9 mouse cellular contexts compared by ENCODE assay signal in the genomic region with DNA sequence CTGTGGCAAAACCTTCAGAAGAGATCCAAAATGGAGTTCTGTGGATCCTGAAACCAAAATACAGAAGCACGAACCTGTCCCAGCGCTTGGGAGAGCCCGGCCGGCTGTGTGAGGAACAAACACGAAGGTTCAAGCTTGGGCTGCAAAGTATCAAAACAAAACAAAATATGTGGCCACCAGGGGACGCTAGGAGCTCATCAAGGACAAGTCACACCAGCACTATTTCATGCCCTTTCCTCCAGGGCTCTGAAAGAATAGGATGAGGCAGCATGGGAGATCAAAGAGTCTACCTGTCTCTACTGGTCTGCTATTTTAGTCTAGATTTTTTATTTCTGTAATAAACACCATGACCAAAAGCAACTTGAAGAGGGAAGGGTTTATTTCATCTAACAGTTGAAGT. TPM values are rescaled to one million over a fixed set of nuclear protein-coding genes. Genes with fewer than 3 reads are reported as not detected.
DNase-seq lines count a peak whose midpoint lies in the region; ATAC-seq and TF ChIP-seq lines count a peak whose summit lies in the region.
"Had no signal": no experiment of that assay in that cellular context is flagged by ENCODE, and none has a peak within 500 bp of the region (broad histone marks: within the 10 kb centered on the region; RNA-seq: fewer than 3 reads in every experiment).

No protein-coding gene starts in this region.

- no peak for TF ChIP-seq EP300 in ES-Bruce4 (IDR thresholded peaks at IDR 0.05; ENCODE audit: insufficient read depth, low read depth, low read length)

- no peaks in the 10 kb centered on the region for H3K9me3 ChIP-seq in ES-Bruce4 (replicated peaks; ENCODE audit: control insufficient read depth, insufficient read depth, low read length, poor library complexity, severe bottlenecking)
- no peaks in the 10 kb centered on the region for H3K9me3 ChIP-seq in heart, embryonic 15.5 days (replicated peaks)
- H3K9me3 ChIP-seq: neural tube, embryonic 13.5 days had no signal

- no peaks in the 10 kb centered on the region for H3K4me1 ChIP-seq in ES-Bruce4 (ENCODE audit: control insufficient read depth, insufficient read depth, low read length)
- peaks cover 3% of the 10 kb centered on the region; the same call in 1 of the 2 replicates for H3K4me1 ChIP-seq in embryonic fibroblast, embryonic 13.5 days (ENCODE audit: control insufficient read depth, insufficient read depth, low read length)
- H3K4me1 ChIP-seq in heart, embryonic 15.5 days (replicated peaks), result peaks cover 15% of the 10 kb centered on the region
- peaks cover 2% of the 10 kb centered on the region; the same call in 1 of the 2 replicates for H3K4me1 ChIP-seq in lung, adult 2 months (ENCODE audit: control insufficient read depth, insufficient read depth, low read length)

- H3K4me3 ChIP-seq in ES-Bruce4 (ENCODE audit: low read depth, low read length), result no peak overlapping the region
- no peak overlapping the region for H3K4me3 ChIP-seq in embryonic fibroblast, embryonic 13.5 days (ENCODE audit: insufficient read depth, low read length)
- H3K4me3 ChIP-seq in heart, embryonic 15.5 days, result no peak overlapping the region
- no peak overlapping the region for H3K4me3 ChIP-seq in lung, adult 2 months (replicated peaks; ENCODE audit: extremely low read depth, low read depth, low read length)
- H3K4me3 ChIP-seq: neural tube, embryonic 13.5 days had no signal

- peak; percentile 68 to 87 for DNase-seq in adrenal gland, postnatal 4 days (ENCODE audit: low spot score in 2 of 2)
- peak; percentile 78 to 97 for DNase-seq in layer of hippocampus, adult 18-20 months (ENCODE audit: low spot score in 2 of 2)
- peak; percentile 86 for DNase-seq in lung, adult 2 months
- DNase-seq in right cerebral cortex, adult 2 months (ENCODE audit: low spot score in 2 of 2), result peak; percentile 96 to 98
- peak; percentile 95 for DNase-seq in urinary bladder, postnatal 14 days (ENCODE audit: low spot score)

- ATAC-seq in heart, embryonic 15.5 days (replicated peaks; ENCODE audit: insufficient number of reproducible peaks, insufficient read depth, low FRiP score, low read depth), result no peak; the same call in 1 of the 2 replicates

- H3K4me2 ChIP-seq in heart, embryonic 15.5 days, result peak overlapping the region; percentile 41; the same call in 1 of the 2 replicates
- H3K4me2 ChIP-seq: neural tube, embryonic 13.5 days had no signal

- no peaks in the 10 kb centered on the region for H3K27me3 ChIP-seq in ES-Bruce4 (ENCODE audit: control insufficient read depth, insufficient read depth, low read length, poor library complexity, severe bottlenecking)
- 0 out of 2 replicates have a peak, but pooled peaks cover 2% of the 10 kb centered on the region for H3K27me3 ChIP-seq in heart, embryonic 15.5 days

- H3K9ac ChIP-seq in ES-Bruce4 (ENCODE audit: low read depth, poor library complexity, severe bottlenecking), result no peak overlapping the region; the same call in 1 of the 2 replicates
- 0 out of 2 replicates have a peak overlapping the region, but pooled peaks have one; percentile 7 for H3K9ac ChIP-seq in heart, embryonic 15.5 days
- H3K9ac ChIP-seq: neural tube, embryonic 13.5 days had no signal

- TF ChIP-seq CTCF in ES-Bruce4 (IDR thresholded peaks at IDR 0.05; ENCODE audit: low read depth, low read length), result peak; percentile 76
- peak; percentile 59; the same call in 1 of the 2 replicates for TF ChIP-seq CTCF in embryonic fibroblast, embryonic 13.5 days (IDR thresholded peaks at IDR 0.05; ENCODE audit: borderline replicate concordance, insufficient read depth, low read length)
- TF ChIP-seq CTCF in lung, adult 2 months (IDR thresholded peaks at IDR 0.05; ENCODE audit: insufficient read depth, low read length), result peak; percentile 84

- TF ChIP-seq POLR2A in ES-Bruce4 (IDR thresholded peaks at IDR 0.05; ENCODE audit: insufficient read depth, low read length), result no peak
- TF ChIP-seq POLR2A in embryonic fibroblast, embryonic 13.5 days (IDR thresholded peaks at IDR 0.05; ENCODE audit: low read depth, low read length), result no peak
- no peak for TF ChIP-seq POLR2A in lung, adult 2 months (IDR thresholded peaks at IDR 0.05; ENCODE audit: borderline replicate concordance, extremely low read depth, low read depth, low read length)

- no peaks in the 10 kb centered on the region for H3K36me3 ChIP-seq in ES-Bruce4 (ENCODE audit: control insufficient read depth, insufficient read depth, low read length, poor library complexity, severe bottlenecking)
- H3K36me3 ChIP-seq in heart, embryonic 15.5 days, result no peaks in the 10 kb centered on the region
- H3K36me3 ChIP-seq: neural tube, embryonic 13.5 days had no signal

- H3K27ac ChIP-seq in ES-Bruce4 (ENCODE audit: insufficient read depth, low read length), result no peak overlapping the region
- H3K27ac ChIP-seq in embryonic fibroblast, embryonic 13.5 days (ENCODE audit: insufficient read depth, low read length), result no peak overlapping the region
- no peak overlapping the region for H3K27ac ChIP-seq in heart, embryonic 15.5 days
- H3K27ac ChIP-seq: neural tube, embryonic 13.5 days had no signal

- WGBS in heart, embryonic 15.5 days, result 5% methylated on average over 6 of the region's 6 CpGs
- WGBS in lung, adult 2 months, result 3% methylated on average over 6 of the region's 6 CpGs

RNA-seq across cellular contexts. Expression of gene Ddr1, which starts 35.3 kb away (rescaled TPM):
- polyA plus RNA-seq in ES-Bruce4 (2011; ENCODE audit: insufficient read depth, insufficient read length, low read depth, missing spikeins), result 59.8 and 61.6 TPM in 2 replicates
- total RNA-seq in adrenal gland, postnatal 4 days (2021), result 10 to 100 TPM; 55.9 to 65.9 TPM
- polyA plus RNA-seq in embryonic fibroblast, embryonic 13.5 days (2011; ENCODE audit: insufficient read length, low read depth, missing spikeins), result 42.9 and 46.3 TPM in 2 replicates
- polyA plus RNA-seq in heart, embryonic 15.5 days (2015; fragmentation: Nextera tagmentation; extraction: Ambion mirVana), result 109 and 125 TPM in 2 replicates
- 10 to 100 TPM; 59.0 to 59.7 TPM for total RNA-seq in layer of hippocampus, adult 18-20 months (2021)
- polyA plus RNA-seq in lung, adult 2 months (2012; rRNA removed), result 63.9 and 66.2 TPM in 2 replicates
